Mouse (Mus musculus) naive thymus-derived CD4-positive, alpha-beta T cell, adult 2 months (primary cell): ENCODE data around the gene Fam3c.
A peak's percentile ranks its signal among the peaks of the same experiment; 100 is the strongest.

ENCODE experiments used
- DNase-seq: peaks from one replicate; pipeline ENCODE4 v3.0.0-alpha.2; 2011; ENCODE audit warnings: low read depth

Fam3c gene

DNA sequence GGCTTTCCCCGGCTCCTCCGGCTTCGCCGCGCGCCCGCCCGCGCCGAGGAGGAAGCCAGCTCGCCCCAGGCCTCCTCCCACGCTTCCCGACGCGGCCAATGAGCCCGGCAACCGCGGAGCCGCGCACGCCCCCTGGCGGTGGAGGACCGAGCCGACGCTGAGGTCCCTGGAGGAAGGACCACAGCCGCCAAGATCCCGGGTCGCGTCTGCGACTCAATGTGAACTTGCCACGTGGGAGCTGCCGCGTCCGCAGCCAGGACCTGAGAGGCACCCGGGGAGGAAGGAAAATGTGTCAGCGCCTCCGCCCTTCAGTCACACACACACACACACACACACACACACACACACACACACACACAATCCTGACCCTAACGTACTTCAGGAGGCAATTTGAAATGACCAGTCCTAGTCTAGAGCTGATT is at the start of gene Fam3c:
TSS of gene Fam3c (minus strand) at position 158 of the 422 bp plus-strand sequence.
- peak; percentile 97 for DNase-seq

DNA sequence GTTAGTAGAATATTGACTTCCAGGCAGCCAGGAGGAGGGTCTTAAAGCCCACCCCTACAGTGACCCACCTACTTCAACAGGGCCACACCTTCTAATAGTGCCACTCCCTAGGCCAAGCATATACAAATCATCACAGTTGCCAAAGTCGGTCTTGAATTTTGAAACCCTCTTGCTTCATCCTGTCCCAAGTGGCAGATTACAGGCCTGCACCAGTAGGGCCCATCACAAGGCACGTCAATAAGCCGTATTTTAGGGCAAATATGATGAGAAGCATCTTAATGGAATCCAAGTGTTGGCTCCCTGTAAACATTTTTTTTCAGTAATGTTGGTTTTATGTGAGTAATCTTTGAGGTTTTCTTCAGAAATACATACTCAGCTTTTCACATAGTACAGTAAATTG is 49.0 kb upstream of the Fam3c start:
- no peak for DNase-seq

DNA sequence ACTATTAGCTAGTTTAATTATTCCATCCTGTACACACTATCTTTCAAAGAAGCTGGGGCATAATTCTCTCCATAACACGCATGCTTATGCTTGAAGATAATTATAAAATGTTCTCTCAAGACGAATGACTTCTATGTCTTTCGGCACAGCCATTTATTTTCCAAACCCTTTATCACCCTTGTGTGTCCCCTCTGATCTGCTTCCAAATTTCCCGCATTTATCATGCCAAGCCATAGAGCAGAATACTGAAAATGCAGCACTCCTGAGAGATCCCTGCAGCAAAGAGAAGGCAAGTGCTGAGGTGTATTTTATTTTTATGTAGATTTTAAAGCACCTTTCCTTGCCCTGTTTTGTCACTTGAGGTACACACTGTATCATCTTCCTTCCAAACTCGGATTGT is 47.7 kb upstream of the Fam3c start:
- no peak for DNase-seq

DNA sequence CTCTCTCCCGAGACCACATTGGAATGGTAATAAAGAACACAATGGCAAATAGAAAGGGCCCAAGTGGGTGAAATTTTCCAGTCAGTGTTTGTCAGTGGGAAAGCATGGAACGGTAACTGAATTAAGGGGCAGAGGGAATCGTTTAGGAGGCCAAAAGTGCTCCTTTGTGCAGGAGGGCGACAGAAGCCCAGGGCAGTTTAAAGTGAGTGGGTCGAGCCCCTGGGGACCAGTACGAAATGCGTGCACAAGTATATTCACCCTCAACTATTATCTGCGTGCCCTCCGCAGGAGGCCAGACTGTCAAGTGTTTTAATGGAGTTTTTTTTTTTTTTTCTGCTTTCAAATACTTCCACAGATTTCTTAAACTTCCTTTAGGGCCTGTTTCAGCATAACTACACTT is 47.3 kb upstream of the Fam3c start:
- DNase-seq = no peak

DNA sequence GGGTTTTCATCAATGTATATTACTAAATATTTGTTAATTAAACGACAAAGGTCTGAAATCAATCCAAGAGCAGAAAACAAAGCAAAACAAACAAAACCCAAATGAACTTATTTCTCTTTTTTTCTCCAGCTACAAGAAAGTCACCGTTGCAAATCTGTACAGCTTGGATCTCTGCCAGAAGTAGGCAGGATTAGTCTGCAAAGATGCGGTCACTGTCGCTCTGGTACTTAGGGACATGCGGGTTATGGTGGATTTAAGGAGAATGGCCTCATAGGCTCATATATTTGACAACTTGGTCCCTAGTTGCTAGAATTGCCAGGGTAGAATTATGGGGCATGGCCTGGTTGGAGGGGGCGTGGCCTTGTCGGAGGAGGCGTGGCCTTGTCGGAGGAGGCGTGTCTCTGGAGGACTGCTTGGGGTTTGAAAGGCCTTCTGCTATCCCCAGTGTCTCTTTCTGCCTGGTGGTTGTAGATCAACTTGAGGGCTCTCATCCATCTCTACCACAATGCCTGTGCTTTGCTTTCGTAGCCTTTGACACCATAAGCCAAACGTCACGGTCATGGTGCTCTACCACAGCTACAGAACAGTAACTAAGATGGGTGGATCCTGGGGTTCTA is 46.6 kb upstream of the Fam3c start:
- no peak for DNase-seq

DNA sequence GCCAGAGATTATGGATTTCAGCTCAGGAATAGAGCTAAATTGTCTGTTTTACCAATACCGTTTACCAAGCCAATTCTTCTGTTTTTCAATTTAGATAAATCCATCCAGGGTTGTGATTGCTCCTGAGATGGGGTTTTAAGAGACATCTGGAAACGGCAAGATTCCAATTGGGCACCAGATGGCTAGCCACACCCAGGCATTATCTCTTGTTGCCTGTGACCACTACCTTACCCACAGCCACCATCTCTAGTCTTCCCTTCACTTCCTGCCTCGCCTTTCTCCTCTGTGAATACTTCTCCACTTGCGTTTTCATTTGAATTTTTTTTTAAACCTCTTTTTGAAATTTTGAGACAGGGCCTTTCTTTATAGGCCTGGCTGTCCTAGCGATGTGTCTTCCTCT is 46.0 kb upstream of the Fam3c start:
- no peak for DNase-seq

DNA sequence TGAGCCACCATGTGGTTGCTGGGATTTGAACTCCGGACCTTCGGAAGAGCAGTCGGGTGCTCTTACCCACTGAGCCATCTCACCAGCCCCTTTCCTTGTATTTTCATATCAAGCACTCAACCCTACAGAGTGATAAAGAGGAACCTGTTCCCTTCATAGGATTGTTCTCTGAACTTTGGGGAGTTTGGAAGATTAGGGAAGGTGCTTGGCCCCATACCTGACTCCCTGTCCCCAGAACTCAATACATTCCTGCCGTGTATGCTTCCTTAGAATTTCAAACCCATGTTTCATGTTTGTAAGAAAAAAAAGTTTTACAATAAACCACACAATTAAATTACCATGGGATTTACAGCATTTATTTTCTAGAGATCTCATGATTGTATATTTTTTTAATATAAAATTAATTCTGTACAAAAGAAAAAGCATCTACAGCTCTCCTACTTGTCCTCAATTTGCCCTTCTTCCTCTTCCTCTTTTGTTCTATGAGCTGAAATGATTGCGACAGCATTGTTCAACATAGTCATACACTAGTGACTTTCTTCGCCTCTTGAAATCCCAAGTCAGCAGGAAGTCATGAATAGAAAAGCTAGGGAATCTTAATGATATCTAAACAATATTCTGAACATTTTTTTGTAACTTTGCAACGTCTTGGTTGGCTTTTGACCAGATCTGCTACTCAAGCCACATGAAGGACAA is 42.2 kb upstream of the Fam3c start:
- DNase-seq = no peak

DNA sequence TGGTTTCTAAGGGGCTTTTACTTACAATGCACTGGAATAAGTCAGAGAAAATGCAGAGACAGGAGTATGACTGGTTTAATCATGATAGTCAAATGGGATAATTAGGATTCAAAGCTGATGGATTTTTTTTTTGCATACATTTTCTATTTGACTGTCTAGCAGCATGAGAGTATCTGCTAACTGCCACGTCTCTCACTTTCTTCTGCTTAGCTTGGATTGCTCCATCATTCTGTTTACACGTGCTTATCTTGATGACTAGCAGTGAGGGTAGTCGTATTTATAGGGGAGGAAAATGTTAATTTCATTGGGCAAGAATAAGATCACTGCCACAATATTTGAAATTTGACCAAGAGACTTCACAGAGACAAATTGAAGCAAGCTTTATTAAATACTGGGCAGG is 39.2 kb upstream of the Fam3c start:
- DNase-seq = no peak

DNA sequence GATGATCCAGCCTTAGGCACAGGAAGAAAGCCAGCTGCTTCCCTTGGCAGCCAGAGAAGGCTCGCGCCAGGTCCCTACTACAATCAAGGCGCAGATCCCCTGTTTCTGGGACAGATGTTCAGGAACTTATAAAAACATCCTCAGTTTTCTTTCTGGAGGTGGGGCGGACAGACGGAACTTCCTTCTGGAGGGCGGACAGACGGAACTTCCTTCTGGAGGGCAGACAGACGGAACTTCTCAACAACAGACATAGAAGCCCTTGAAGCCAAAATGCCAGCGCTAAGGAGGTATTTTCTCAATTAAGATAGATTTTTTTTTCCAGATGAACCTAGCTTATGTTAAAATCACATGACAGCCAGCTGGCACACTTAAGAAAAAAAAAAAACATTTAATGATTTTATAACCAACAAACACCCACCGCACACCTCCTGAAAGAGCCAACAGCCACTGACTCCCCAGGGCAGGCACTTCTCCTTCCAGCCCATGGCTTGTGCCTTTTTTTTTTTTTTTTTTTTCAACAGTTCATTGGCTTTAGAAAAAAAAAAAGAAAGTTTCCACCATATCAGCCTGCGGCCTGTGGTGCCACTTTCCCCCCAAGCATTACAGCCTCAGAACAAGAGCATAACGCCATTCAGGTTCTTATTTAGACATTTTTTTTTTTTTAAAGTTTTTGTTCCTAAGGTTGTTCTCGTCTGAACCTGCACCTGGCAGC is 34.8 kb upstream of the Fam3c start:
- DNase-seq = no peak

DNA sequence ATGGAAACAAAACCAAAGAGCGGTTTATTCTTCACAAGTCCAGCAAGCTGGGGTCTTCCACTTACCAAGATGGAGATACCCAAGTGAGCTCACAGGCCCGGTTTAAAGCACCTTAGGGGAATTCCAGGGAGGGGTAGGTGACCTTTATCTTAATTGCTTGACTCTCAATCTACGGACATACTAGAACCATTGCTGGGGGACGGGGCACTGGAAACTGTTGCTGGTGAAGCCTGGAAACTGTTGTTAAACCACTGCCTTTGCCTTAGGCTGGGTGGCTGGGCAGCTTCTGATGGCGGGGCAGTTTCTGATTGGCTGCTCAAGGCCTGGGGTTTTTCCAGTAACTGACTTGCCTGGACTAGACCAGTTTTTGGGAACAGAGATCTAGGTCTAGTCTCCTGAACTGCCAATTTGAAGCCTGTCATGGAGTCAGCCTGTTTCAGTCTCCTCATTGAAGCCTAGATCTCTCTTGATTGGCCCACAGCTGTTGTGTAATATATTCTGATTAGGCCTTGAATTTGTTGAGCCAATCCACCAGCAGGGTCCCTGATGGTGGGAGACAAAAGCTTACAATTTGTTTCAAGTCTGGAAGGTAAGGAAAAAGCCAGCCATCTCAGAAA is 29.3 kb upstream of the Fam3c start:
- DNase-seq = no peak

DNA sequence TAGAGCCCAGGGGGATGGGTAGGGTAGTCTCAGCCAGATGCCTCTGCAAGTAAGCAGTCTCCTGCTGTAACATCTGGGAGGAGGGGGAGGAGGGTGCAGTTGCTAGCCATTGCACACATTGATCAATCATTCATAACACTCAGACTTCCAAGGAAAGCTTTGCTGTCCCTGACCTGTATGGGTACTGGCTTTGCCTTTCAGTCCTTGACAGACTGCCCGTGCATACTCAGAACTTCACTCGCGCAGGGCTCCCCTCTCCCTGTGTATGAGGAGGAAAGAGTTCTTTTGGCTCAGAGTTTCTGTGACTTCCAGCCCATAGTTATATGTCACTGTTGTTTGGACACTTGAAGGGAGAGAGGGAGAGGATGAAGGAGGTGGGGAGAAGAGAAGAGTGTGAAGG is 24.2 kb upstream of the Fam3c start:
- DNase-seq = no peak

DNA sequence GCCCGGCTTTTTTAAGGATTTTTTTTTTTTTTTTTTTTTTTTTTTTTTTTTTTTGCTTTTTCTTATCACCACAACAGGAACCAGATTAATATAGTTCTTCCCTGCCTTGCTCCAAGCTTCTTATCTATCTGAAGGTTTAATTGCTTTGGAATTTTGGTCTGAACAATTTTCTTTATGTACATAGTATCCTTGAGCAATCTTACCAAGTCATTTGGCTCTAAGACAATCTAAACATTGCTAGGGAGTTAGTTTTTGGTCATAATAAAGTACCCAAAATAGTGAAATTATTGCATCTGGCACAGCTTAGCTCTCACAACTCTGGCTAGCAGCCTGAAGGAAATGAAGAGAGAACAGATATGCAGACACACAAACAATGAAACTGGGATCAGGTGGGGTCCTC is 23.8 kb upstream of the Fam3c start:
- no peak for DNase-seq

DNA sequence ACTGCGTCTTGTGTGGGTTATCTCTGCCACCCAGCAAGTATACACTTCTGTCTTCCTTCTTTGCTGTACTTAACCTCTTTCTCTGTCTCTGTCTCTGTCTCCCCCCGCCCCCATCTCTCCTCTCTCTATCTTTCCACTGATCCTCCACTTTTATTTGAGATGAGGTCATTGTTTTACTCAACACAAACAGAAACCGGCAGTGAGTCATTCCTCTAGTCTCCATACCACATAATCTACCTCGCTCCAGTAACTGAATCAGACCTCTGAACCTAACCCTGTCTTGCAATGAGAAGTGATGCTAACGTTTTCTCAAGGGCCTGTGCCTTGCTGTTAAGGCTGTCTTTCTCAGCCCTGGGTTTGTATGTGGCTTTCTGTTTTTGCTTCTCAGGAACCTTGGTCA is 22.4 kb upstream of the Fam3c start:
- DNase-seq = no peak

DNA sequence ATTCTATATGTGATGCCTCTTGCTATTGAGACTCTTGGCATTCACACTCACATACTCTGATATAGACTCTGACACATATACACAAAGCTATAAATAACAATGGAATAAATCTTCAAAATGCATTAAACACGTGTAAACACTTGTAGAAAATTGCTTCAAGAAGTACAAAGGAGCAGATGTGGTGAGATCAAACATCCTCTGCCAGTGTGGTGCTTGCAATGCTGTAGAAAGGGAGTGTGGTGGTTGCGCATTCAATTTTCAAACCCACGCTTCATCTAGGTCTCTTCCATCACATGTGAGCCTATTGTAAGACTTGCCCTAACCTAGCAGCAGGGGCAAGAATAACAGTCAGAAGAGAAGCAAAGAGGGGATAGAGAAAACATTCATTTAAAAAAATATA is 18.7 kb upstream of the Fam3c start:
- peak; percentile 71 for DNase-seq

DNA sequence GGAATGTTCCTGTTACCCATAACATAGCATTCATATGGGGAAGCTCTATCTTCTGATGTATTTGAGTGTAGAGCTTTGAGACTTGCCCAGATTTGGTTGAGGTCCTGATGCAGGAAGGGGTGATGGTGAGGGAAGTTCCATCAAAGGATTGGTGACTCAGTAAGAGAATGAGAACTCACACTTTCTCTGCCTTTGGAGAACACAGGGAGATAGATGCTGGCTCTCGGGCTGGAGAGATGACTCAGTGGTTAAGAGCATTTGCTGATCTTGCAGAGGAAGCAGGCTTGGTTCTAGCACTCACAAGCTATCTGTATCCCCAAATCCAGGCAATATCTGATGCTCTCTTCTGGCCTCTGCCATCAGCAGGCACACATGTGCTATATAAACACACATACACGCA is 17.4 kb upstream of the Fam3c start:
- no peak for DNase-seq

DNA sequence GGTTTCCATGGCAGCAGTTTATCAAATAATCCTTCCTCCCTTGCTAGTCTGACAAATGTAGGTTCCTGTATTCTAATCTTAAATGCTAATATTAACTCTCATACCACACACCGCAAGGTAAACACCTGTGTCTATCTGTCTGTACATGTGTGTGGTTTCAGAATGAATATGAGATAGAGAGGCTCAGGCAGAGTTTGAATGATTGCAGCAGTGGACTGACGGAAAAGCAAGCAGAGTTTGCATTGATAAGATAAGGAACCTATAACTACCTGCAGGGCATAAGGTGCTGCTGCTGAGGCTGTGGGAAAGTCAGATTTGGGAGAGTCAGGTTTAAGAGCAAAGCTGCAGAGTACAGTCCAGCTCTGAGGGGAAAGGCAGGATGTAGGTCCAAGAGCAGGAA is 10.9 kb upstream of the Fam3c start:
- no peak for DNase-seq

DNA sequence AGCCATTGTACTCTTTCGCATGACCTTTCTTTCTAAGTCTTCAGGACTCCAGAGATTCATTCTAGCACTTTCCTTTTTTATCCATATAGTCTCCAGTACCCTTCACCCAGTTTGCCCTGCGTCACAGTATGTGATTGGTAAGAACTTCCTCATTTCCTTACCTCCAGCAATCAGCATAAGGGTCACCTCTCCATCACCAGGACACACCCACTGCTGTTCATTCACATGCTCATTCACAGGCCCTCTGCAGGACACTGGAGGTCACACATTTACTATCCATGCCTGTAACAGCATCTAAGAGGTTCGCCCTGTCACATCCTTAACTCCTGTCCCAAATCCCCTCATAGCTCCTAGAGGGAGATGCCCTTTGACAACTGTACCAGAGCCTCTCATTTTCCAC is 7.5 kb upstream of the Fam3c start:
- no peak for DNase-seq

DNA sequence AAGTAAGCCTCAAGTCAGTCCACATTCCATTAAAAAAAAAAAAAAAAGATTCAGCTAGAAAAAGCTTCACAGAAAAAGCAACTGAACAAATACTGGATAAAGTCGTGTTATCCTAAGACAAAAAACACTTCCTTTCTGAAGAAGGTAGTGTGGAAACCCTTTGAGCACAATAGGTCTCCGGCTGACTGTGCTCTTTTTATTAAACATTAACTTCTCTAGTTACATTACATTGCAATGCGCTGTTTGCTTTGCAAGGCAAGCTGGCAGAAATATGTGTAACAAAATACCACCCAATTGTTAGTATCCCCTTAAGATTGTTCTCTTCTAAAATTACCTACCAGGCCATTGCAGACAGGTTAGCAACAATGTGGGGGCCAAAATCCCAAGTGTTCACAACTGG is 5.9 kb upstream of the Fam3c start:
- DNase-seq = no peak

DNA sequence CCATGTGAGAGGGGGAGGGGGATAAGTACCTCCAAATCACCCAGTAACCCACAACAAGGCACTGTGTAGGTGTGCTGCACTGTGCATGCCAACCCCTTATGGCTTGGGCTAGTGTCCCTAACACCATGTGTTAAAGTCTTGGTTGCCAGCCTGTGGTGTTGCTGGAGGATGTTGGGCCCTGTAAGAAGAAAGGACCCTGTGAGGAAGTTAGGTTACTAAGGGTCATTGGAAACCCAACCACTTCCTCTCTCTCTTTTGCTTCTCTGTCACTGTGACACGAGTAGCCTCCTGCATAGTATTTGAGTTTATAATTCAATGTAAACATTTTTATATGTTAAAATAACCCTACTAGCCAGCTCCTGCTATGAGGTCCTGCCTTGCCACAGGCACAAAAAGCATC is 3.0 kb upstream of the Fam3c start:
- DNase-seq = peak; percentile 35

DNA sequence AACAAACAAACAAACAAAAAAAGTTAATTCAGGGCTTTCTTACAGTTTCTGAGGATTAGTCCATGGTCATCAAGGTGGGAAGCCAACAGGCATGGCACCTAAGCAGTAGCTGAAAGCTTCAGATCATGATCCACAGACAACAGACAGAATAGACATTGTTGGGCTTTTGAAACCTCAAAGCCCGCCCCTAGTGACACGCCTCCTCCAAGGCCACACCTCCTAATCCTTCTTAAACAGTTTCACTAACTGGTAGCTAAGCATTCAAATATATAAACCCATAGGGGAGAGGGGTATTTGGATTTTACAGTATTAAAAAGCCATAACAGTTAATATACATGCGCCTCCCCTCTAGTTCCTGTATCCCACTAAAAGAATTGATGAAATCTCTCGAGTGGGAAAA is 1.3 kb upstream of the Fam3c start:
- no peak for DNase-seq

DNA sequence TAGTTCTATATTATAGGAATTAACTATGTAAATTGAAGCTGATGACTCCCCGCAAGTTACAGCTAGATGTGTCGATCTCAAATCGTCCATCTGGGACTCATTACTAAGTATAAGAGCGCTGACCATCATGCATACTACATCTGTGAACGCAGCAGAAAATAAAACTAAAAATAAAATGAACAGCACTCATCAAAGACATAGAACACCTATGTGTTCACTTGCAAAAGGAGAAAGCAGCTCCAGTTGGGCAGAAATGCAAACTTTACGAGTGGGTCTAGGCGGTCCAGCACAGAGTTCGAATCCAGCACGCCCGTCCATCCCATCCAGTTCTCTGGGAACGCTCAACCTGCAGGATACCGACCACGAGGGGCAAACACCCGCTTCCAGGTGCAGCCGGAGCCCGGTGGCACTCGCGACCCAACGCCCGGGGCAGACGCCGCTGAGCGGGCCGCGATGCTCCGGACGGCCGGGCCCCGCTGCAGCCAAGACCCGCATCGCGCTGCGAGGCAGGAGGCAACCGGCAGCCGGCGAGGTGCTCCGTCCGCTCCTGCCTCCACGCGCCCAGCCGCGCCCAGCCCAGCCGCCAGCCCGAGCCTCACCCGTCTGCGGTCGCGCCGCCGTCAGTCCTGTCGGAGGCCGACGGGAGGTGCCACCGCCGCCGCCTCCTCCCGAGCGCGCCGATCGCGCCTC is 502 bp downstream of the Fam3c start:
- no peak for DNase-seq

DNA sequence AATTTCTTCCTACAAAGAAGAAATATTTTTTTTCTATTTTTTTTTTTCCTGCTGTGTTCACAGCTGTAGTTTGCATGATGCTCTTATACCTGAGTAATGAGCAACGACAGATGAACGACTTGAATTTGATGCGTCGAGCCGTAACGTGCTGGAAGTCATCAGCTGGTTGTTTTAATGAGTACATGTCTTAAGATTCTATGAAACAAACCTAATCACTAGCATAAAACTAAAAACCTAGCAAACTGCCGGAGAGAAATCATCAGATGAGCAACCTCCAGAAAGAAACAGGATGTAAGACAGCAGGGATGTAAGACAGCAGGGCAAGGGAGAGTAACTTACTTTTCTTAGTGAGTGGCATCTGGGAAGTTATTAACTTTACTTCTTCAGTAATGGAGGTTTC is 1.4 kb downstream of the Fam3c start:
- DNase-seq = peak; percentile 54

DNA sequence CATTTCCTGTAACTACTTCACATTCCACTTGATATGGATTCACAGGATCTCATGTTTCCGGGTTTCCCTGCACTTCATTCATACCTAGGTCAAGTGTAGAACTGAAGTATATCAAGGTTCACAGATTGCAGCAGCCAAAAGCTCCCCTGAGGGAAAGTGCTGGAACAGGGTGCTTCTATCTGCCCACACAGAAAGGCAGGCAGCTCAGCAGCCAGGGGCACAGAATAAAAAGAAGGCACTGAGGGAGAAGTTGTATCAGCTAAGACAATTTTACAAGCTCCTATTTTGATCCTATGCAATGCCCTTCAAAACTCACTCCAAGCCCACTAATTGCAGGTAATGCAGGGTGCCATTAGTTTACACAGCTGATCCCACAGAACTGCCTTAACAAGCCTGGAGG is 2.0 kb downstream of the Fam3c start:
- no peak for DNase-seq
